Mouse (Mus musculus) erythroblast, embryonic 14.5 days (primary cell): Measurements from ENCODE around the gene Serbp1. TPM values are rescaled to one million over a fixed set of nuclear protein-coding genes. Genes with fewer than 3 reads are reported as not detected.
A peak's percentile ranks its signal among the peaks of the same experiment; 100 is the strongest.

Experiments
- H3K27me3 ChIP-seq: 2 replicates; pipeline ENCODE4 v1.6.1; 2012; ENCODE audit warnings: inconsistent platforms; ENCODE audit not compliant: control insufficient read depth
- H3K36me3 ChIP-seq: 2 replicates; pipeline ENCODE4 v1.6.1; 2012; ENCODE audit warnings: mild to moderate bottlenecking, inconsistent platforms; ENCODE audit not compliant: control insufficient read depth
- H3K4me1 ChIP-seq: 2 replicates; pipeline ENCODE4 v1.6.1; 2012; ENCODE audit warnings: inconsistent platforms; ENCODE audit not compliant: control insufficient read depth
- H3K4me3 ChIP-seq: replicated peaks from 2 replicates; pipeline ENCODE3; 2012; ENCODE audit warnings: moderate library complexity, mild to moderate bottlenecking, inconsistent platforms
- H3K9me3 ChIP-seq: 2 replicates; pipeline ENCODE4 v1.6.1; 2012; ENCODE audit warnings: low read length, inconsistent platforms, mixed read lengths; ENCODE audit not compliant: control insufficient read depth
- GATA1 ChIP-seq: IDR thresholded peaks from 2 replicates; pipeline ENCODE4 v1.6.1; 2012; ENCODE audit warnings: low read length, inconsistent platforms, mixed read lengths
- TAL1 ChIP-seq: IDR thresholded peaks from 3 replicates; pipeline ENCODE4 v1.6.1; 2012; ENCODE audit warnings: low read length, inconsistent platforms, mixed read lengths
- polyA plus RNA-seq: library from polyadenylated mRNA; stranded (reverse); fragments of >175 nt; gene quantifications from 2 replicates; pipeline ENCODE4 v1.2.3, GENCODE M21; 2012

Gene Serbp1
- polyA plus RNA-seq, 1 experiment, result 191 TPM

DNA sequence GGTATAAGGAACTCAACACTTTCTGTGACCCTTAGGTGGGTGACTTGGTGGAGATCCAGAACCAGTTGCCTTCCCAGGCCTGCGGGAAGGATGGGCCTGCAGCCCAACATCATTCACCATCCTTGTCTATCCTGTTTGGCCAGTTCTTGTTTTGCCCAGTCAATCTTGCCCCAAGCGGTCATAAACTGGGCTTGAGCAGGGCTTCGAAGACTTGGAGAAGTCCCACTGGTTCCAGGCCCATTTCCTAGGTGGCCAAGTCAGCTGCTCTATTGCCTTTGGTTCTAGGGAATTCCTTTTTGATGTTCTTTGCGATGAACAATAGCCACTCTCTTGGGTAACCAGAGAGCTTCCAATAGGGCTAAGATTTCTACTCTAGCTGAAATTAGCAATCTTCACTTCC, 13.1 kb downstream of the Serbp1 start:
- TF ChIP-seq TAL1 (no peak), GATA1 (no peak)
- Histone ChIP-seq H3K27me3 (no peaks in the 10 kb centered on the region; the same call in none of the 2 replicates), H3K36me3 (no peaks in the 10 kb centered on the region), H3K4me1 (no peaks in the 10 kb centered on the region), H3K4me3 (no peak overlapping the region), H3K9me3 (no peaks in the 10 kb centered on the region)

DNA sequence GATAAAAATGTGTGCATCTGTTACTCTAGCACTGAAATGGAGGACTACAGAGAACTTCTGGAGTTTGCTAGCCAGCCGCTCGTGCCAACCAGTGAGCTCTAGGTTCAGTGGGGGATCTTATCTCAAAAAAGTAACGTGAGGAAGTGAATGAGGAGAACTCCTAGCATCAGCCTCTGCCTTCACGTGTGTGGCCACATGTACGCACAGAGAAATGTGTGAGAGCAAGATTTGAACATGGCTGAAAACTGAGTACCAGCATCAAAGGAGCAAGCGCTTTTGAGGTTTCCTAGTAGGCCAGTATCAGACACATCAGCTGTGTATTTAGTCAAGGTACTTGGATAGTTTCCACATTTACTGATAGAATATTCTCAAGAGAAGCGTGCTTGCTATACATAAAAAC, 27.0 kb downstream of the Serbp1 start:
- H3K9me3 ChIP-seq, result no peaks in the 10 kb centered on the region
- H3K4me3 ChIP-seq, result no peak overlapping the region
- H3K27me3 ChIP-seq, result no peaks in the 10 kb centered on the region
- TF ChIP-seq TAL1 (no peak), GATA1 (no peak)
- H3K36me3 ChIP-seq, result peaks cover 14% of the 10 kb centered on the region
- peaks cover 29% of the 10 kb centered on the region for H3K4me1 ChIP-seq

DNA sequence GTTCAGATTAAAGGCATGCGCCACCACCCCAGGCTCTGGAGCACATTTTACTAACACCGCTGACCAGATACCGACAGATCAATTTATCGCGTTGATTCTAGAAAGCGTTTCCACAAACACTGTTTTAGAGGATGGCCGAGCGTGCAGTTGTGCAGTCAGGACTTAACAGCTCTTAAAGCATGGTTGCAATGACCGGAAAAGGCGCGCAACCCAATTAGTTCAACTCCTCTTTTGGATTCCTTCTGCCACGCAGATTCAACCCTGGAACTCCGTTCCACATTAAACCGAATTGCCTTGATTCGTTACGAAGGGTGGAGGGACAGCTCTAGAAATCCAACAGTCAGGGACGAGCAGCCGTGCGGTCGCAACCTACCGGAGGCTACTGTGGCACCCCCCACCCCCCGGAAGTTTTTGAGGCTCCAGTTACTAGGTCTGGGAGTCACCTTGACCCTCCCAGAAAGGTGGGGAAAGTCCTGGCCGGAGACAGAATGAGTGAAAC, 28.2 kb downstream of the Serbp1 start:
- no peaks in the 10 kb centered on the region for H3K27me3 ChIP-seq
- TF ChIP-seq TAL1 (no peak), GATA1 (no peak)
- peaks cover 27% of the 10 kb centered on the region for H3K36me3 ChIP-seq
- peaks cover 40% of the 10 kb centered on the region for H3K4me1 ChIP-seq
- H3K9me3 ChIP-seq, result no peaks in the 10 kb centered on the region
- peak overlapping the region; percentile 97 for H3K4me3 ChIP-seq

DNA sequence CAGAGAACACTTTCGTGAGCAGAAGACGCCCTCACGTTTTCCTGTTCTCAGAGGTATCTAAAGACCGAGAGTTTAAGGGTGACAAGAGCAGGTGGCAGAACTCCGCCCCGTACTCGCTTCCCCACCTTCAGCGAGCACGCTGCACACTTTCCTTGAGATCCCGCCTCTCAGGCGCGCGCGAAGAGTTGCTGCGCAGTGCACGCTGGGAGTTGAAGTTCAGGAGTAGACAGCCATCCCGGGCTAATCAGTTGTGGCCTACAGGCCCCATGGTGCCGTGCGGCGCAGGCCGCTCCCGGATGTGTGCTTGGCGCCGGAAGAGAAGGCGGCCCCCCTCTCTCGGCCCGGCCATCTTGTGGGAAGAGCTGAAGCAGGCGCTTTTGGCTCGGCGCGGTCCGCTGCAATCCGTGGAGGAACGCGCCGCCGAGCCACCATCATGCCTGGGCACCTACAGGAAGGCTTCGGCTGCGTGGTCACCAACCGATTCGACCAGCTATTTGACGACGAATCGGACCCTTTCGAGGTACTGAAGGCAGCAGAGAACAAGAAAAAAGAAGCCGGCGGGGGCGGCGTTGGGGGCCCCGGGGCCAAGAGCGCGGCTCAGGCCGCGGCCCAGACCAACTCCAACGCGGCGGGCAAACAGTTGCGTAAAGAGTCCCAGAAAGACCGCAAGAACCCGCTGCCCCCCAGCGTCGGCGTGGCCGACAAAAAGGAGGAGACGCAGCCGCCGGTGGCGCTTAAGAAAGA, 28.9 kb downstream of the Serbp1 start:
- H3K27me3 ChIP-seq, result no peaks in the 10 kb centered on the region
- H3K9me3 ChIP-seq, result no peaks in the 10 kb centered on the region
- H3K4me3 ChIP-seq, result peak overlapping the region; percentile 97
- H3K4me1 ChIP-seq, result peaks cover 45% of the 10 kb centered on the region
- no peak for TF ChIP-seq TAL1
- TF ChIP-seq GATA1, result peak; percentile 50; the same call in 1 of the 2 replicates
- H3K36me3 ChIP-seq, result peaks cover 33% of the 10 kb centered on the region

DNA sequence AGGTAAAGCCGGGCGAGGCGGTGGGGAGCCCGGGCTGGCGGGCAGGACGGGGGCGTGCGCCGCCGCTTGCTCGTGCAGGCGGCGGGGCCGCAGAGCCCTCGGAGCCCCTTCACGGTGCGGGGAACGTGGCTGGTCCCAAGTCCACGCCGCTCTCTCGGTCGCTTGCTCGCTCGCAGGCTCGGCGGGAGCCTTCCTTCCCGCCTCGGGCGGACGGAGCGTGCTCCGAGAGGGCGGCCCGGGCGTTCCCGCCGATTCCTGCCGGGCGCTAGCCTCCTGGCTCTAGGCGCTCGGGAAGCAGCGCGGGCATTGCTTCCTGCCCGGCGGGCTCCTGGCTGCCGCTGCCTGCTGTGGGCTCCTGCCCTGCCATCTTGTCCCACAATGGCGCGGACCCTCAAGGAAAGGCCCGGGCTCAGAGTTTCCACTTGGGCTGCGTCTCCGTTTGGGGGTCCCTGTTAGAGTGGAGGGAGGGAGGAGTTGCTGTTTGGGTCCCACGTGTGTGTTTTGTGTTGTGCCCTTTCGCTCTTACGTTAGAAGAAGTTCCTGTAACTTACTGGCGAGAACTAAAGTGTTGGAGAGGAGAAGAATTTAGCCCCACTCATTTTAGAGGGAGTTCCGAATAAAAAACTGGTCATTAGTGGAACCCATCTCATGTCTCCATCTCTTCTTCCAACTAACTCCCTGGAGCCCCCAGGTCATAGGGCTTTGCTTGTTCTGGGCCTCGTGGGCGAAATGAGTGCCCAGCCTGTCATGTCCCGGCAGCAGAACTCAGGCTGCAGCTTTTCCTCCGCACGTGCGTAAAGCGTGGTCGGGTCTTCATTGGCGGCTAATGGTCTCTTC, 29.6 kb downstream of the Serbp1 start:
- H3K36me3 ChIP-seq, result peaks cover 41% of the 10 kb centered on the region
- no peaks in the 10 kb centered on the region for H3K27me3 ChIP-seq
- H3K9me3 ChIP-seq, result no peaks in the 10 kb centered on the region
- H3K4me1 ChIP-seq, result peaks cover 45% of the 10 kb centered on the region
- peak overlapping the region; percentile 97 for H3K4me3 ChIP-seq
- no peak for TF ChIP-seq GATA1
- no peak for TF ChIP-seq TAL1

DNA sequence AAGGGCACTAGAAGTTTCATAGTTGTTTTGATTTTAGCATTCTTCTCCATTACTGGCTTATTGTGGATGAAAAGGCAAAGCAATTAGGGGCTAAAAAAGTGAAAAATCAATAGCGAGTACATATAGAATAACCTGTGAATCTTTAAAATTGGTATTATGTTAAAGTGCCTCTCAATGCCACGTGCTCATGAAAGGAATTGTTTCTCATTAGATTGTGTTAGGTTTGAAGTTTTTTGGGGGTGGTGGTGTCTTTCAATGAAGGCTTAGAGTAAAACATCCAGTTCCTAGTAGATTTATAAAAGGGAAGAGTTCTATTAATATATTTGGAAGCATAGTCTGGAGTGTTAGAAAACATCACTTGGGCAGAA, 30.3 kb downstream of the Serbp1 start:
- TF ChIP-seq GATA1, result no peak
- no peak for TF ChIP-seq TAL1
- Histone ChIP-seq H3K4me3 (peak overlapping the region; percentile 97), H3K9me3 (no peaks in the 10 kb centered on the region), H3K36me3 (peaks cover 47% of the 10 kb centered on the region), H3K4me1 (peaks cover 47% of the 10 kb centered on the region), H3K27me3 (no peaks in the 10 kb centered on the region)

DNA sequence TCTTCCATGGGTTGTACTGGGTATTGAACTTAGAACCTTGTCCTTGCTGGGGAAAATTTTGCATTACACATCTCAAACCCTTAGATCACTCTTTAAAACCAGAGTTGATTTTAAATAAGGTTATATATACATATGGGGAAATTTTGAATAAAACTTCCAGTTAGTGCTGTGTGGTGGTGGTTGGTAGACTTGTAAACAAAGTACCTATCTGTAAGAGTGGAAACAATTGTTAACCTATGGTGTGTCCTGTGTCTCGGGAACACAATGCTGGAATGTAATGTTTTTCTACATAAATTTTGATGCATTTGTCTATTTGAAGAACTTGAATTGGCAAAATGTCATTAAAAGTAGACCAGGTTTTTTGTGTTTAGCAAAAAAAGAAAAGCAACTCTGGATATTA, 31.0 kb downstream of the Serbp1 start:
- H3K27me3 ChIP-seq, result no peaks in the 10 kb centered on the region
- TF ChIP-seq GATA1, result no peak
- no peak for TF ChIP-seq TAL1
- H3K4me1 ChIP-seq, result peaks cover 51% of the 10 kb centered on the region
- no peaks in the 10 kb centered on the region for H3K9me3 ChIP-seq
- peak overlapping the region; percentile 97 for H3K4me3 ChIP-seq
- peaks cover 55% of the 10 kb centered on the region for H3K36me3 ChIP-seq

DNA sequence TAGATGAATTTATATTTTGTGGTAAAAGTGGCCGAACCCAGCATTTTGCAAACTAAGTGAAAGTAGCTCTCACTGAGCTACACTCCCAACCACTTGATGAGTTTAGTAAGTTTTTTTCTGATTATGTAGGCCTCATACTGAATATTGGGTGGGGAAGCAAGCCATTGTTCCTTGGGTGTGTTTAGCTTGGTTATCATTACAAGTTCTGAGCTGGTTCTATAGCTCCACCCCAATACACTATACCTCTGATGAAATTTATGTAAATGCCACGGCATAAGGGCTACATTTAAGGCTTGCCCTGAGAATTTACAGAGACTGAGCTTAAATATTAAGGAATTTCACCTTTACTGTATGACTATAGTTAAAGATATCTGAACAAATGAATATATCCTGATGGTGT, 31.5 kb downstream of the Serbp1 start:
- H3K4me1 ChIP-seq, result peaks cover 50% of the 10 kb centered on the region
- H3K36me3 ChIP-seq, result peaks cover 59% of the 10 kb centered on the region
- no peaks in the 10 kb centered on the region for H3K9me3 ChIP-seq
- no peak for TF ChIP-seq GATA1
- TF ChIP-seq TAL1, result no peak
- no peaks in the 10 kb centered on the region for H3K27me3 ChIP-seq
- peak overlapping the region; percentile 97 for H3K4me3 ChIP-seq

DNA sequence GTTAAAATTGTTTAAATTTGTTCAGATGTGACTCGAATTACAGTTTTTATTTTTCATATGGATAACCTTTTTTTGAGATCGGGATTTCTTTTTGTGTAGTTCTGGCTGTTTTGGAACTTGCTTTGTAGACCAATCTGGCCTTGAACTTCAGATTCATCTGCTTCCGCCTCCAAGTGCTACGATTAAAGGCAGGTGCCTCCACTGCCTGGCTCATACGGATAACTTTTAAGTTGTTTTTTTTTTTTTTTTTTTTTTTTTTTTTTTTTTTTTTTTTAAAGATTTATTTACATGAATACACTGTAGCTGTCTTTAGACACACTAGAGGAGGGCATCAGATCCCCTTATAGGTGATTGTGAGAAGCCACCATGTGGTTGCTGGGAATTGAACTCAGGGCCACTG, 40.0 kb downstream of the Serbp1 start:
- Histone ChIP-seq H3K36me3 (peaks cover 100% of the 10 kb centered on the region), H3K27me3 (no peaks in the 10 kb centered on the region), H3K4me3 (no peak overlapping the region), H3K4me1 (peaks cover 24% of the 10 kb centered on the region), H3K9me3 (no peaks in the 10 kb centered on the region)
- TF ChIP-seq TAL1 (no peak), GATA1 (no peak)
